Mouse (Mus musculus): ENCODE results near the gene Il12rb1.

DNA sequence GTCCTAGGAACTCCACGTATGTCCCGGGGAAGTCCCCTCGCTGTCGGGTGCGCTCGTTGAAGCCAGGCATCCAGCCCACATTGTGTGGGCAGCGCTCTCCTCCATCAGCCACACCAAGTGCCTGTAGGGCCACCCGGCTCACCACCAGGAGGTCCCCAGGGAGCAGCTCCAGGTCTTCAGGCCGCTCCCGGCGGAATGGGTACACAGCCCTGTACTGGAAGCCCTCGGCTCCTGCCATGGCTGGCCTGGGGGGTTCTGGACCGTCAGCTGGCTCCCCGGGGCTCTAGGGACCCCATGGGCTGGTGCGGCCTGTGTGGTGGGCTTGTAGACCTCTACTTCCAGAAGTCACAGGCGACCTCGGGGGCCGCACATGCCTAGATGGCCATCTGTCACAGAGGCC, 33.5 kb upstream of the Il12rb1 start:
- TF ChIP-seq POLR2A (IDR thresholded peaks at IDR 0.05; ENCODE audit: control insufficient read depth, extremely low read depth, insufficient read depth, low read length, poor library complexity) (no peak), CTCF (IDR thresholded peaks at IDR 0.05; ENCODE audit: borderline replicate concordance, control insufficient read depth, extremely low read depth, insufficient read depth, low read length, poor library complexity) (no peak)

Data from thymus, adult 2 months (tissue).